Mouse (Mus musculus): ENCODE data around the gene Snhg11.

Snhg11 gene

GRCm38 (mm10) chr2:158375443-158376122 is at the start of gene Snhg11:
Gene Snhg11 (plus strand): TSS chr2:158375638.
- DNase-seq, result no peak

- DNase-seq, result no peak
Observed at GRCm38 (mm10) chr2:158334356-158334755, 41.1 kb upstream of the Snhg11 start.

GRCm38 (mm10) chr2:158337698-158338097 is 37.7 kb upstream of the Snhg11 start:
- no peak for DNase-seq

- no peak for DNase-seq
Observed at GRCm38 (mm10) chr2:158339948-158340564, 35.4 kb upstream of the Snhg11 start.

GRCm38 (mm10) chr2:158341324-158341723 is 34.1 kb upstream of the Snhg11 start:
- no peak for DNase-seq

- DNase-seq, result no peak
Observed at GRCm38 (mm10) chr2:158343495-158343894, 31.9 kb upstream of the Snhg11 start.

GRCm38 (mm10) chr2:158346467-158346866 is 29.0 kb upstream of the Snhg11 start:
- no peak for DNase-seq

GRCm38 (mm10) chr2:158347868-158348267 is 27.6 kb upstream of the Snhg11 start:
- peak in 1 of 2 experiments; percentile 16 for DNase-seq

GRCm38 (mm10) chr2:158352801-158353520 is 22.5 kb upstream of the Snhg11 start:
- DNase-seq, result no peak

GRCm38 (mm10) chr2:158354348-158355114 is 20.9 kb upstream of the Snhg11 start:
- DNase-seq, result no peak

- DNase-seq, result no peak
Observed at GRCm38 (mm10) chr2:158355238-158355637, 20.2 kb upstream of the Snhg11 start.

GRCm38 (mm10) chr2:158356121-158356520 is 19.3 kb upstream of the Snhg11 start:
- DNase-seq, result no peak

- DNase-seq, result no peak
Observed at GRCm38 (mm10) chr2:158359757-158360620, 15.4 kb upstream of the Snhg11 start.

- peak; percentile 61 to 78 for DNase-seq
Observed at GRCm38 (mm10) chr2:158360873-158361677, 14.4 kb upstream of the Snhg11 start.

GRCm38 (mm10) chr2:158361678-158362320 is 13.6 kb upstream of the Snhg11 start:
- DNase-seq, result no peak

GRCm38 (mm10) chr2:158364175-158364574 is 11.3 kb upstream of the Snhg11 start:
- no peak for DNase-seq

GRCm38 (mm10) chr2:158365099-158365850 is 10.2 kb upstream of the Snhg11 start:
- DNase-seq, result no peak

- DNase-seq, result no peak
Observed at GRCm38 (mm10) chr2:158367654-158368053, 7.8 kb upstream of the Snhg11 start.

- no peak for DNase-seq
Observed at GRCm38 (mm10) chr2:158368313-158368712, 7.1 kb upstream of the Snhg11 start.

All from thymus, adult 18-20 months (tissue).